Comparison of ENCODE assay signal across 20 mouse cellular contexts in genomic region chr17:87169076-87169475, GRCm38 (mm10).
DNase-seq lines count a peak whose midpoint lies in the region; ATAC-seq and TF ChIP-seq lines count a peak whose summit lies in the region.
"Had no signal": no experiment of that assay in that cellular context is flagged by ENCODE, and none has a peak within 500 bp of the region (broad histone marks: within the 10 kb centered on the region; RNA-seq: fewer than 3 reads in every experiment).

No protein-coding gene starts in this region.

- H3K27ac ChIP-seq in forebrain, postnatal 0 days (ENCODE audit: low read depth, low read length) = no peak overlapping the region
- H3K27ac ChIP-seq in forebrain, embryonic 11.5 days (ENCODE audit: low read depth, low read length) = no peak overlapping the region
- H3K27ac ChIP-seq in kidney, embryonic 16.5 days (ENCODE audit: low read length) = no peak overlapping the region
- H3K27ac ChIP-seq in liver, embryonic 12.5 days = no peak overlapping the region
- H3K27ac ChIP-seq: hindbrain, embryonic 14.5 days; limb, embryonic 10.5 days had no signal

- H3K4me3 ChIP-seq in forebrain, postnatal 0 days (ENCODE audit: low read depth, low read length) = no peak overlapping the region
- no peak overlapping the region for H3K4me3 ChIP-seq in forebrain, embryonic 11.5 days (ENCODE audit: low read depth, low read length)
- no peak overlapping the region for H3K4me3 ChIP-seq in kidney, embryonic 16.5 days (ENCODE audit: low read length)
- H3K4me3 ChIP-seq in liver, embryonic 12.5 days = no peak overlapping the region
- H3K4me3 ChIP-seq: limb, embryonic 10.5 days had no signal

- WGBS in forebrain, postnatal 0 days = 26% methylated on average over 3 of the region's 3 CpGs
- 32% methylated on average over 3 of the region's 3 CpGs for WGBS in forebrain, embryonic 11.5 days
- WGBS in kidney, embryonic 16.5 days = 67% methylated on average over 3 of the region's 3 CpGs
- WGBS in liver, embryonic 12.5 days (ENCODE audit: insufficient replicate concordance) = 64% methylated on average over 3 of the region's 3 CpGs

- H3K36me3 ChIP-seq in forebrain, postnatal 0 days (ENCODE audit: insufficient read depth) = no peaks in the 10 kb centered on the region
- H3K36me3 ChIP-seq in forebrain, embryonic 11.5 days (ENCODE audit: control insufficient read depth, insufficient read depth, low read length) = no peaks in the 10 kb centered on the region
- no peaks in the 10 kb centered on the region for H3K36me3 ChIP-seq in kidney, embryonic 16.5 days (ENCODE audit: insufficient read depth, low read length)
- no peaks in the 10 kb centered on the region for H3K36me3 ChIP-seq in liver, embryonic 12.5 days
- H3K36me3 ChIP-seq: G1E; limb, embryonic 10.5 days had no signal

- no peaks in the 10 kb centered on the region for H3K27me3 ChIP-seq in forebrain, postnatal 0 days (ENCODE audit: insufficient read depth, low read length)
- H3K27me3 ChIP-seq in forebrain, embryonic 11.5 days (ENCODE audit: control insufficient read depth, insufficient read depth, low read length) = no peaks in the 10 kb centered on the region
- no peaks in the 10 kb centered on the region for H3K27me3 ChIP-seq in kidney, embryonic 16.5 days (ENCODE audit: insufficient read depth, low read length)
- H3K27me3 ChIP-seq in liver, embryonic 12.5 days (replicated peaks) = no peaks in the 10 kb centered on the region

- DNase-seq in forebrain, postnatal 0 days = peak; percentile 20
- no peak for DNase-seq in forebrain, embryonic 11.5 days (ENCODE audit: low spot score)
- peak; percentile 31 to 55 for DNase-seq in right cerebral cortex, adult 2 months (ENCODE audit: low spot score in 2 of 2)
- no peak for DNase-seq in right cerebral cortex, postnatal 25 days
- peak; percentile 16 to 36 for DNase-seq in layer of hippocampus, postnatal 14 days (ENCODE audit: low spot score in 2 of 2)
- peak; percentile 87 for DNase-seq in telencephalon, adult 2 months (ENCODE audit: low read depth, low spot score)
- DNase-seq: adrenal gland, postnatal 14 days; cerebellum, adult 8-10 months; gastrocnemius, postnatal 10 days; heart, adult 18-20 months; heart, postnatal 36 days; kidney, adult 9 months; kidney, postnatal 36 days; lung, adult 2 months; lung, postnatal 4 days had no signal

- H3K4me2 ChIP-seq in forebrain, postnatal 0 days (ENCODE audit: low read depth) = no peak overlapping the region
- no peak overlapping the region for H3K4me2 ChIP-seq in forebrain, embryonic 11.5 days (ENCODE audit: low read depth, low read length, severe bottlenecking)
- no peak overlapping the region for H3K4me2 ChIP-seq in kidney, embryonic 16.5 days (replicated peaks; ENCODE audit: low read depth, low read length)
- H3K4me2 ChIP-seq in liver, embryonic 12.5 days = no peak overlapping the region
- H3K4me2 ChIP-seq: hindbrain, embryonic 14.5 days had no signal

- no peaks in the 10 kb centered on the region for H3K4me1 ChIP-seq in forebrain, postnatal 0 days (ENCODE audit: insufficient read depth)
- no peaks in the 10 kb centered on the region for H3K4me1 ChIP-seq in forebrain, embryonic 11.5 days (replicated peaks; ENCODE audit: control insufficient read depth, insufficient read depth, low read length)
- peaks cover 4% of the 10 kb centered on the region; the same call in 1 of the 2 replicates for H3K4me1 ChIP-seq in kidney, embryonic 16.5 days (ENCODE audit: insufficient read depth, low read length)
- no peaks in the 10 kb centered on the region for H3K4me1 ChIP-seq in liver, embryonic 12.5 days

- ATAC-seq in forebrain, postnatal 0 days = peak; percentile 45
- no peak for ATAC-seq in forebrain, embryonic 11.5 days (replicated peaks; ENCODE audit: low FRiP score)
- ATAC-seq in kidney, embryonic 16.5 days (ENCODE audit: low FRiP score, low TSS enrichment) = no peak
- no peak for ATAC-seq in liver, embryonic 12.5 days

- TF ChIP-seq CTCF in forebrain, postnatal 0 days (IDR thresholded peaks at IDR 0.05; ENCODE audit: low read depth) = no peak

- H3K9me3 ChIP-seq in forebrain, postnatal 0 days (ENCODE audit: low read length) = 0 out of 2 replicates have a peak, but pooled peaks cover 4% of the 10 kb centered on the region
- no peaks in the 10 kb centered on the region; the same call in 1 of the 2 replicates for H3K9me3 ChIP-seq in forebrain, embryonic 11.5 days (ENCODE audit: control insufficient read depth, low read length)
- peaks cover 4% of the 10 kb centered on the region; the same call in 1 of the 2 replicates for H3K9me3 ChIP-seq in kidney, embryonic 16.5 days (ENCODE audit: low read length)
- H3K9me3 ChIP-seq in liver, embryonic 12.5 days (replicated peaks) = no peaks in the 10 kb centered on the region
- H3K9me3 ChIP-seq: limb, embryonic 10.5 days had no signal

- no peak overlapping the region for H3K9ac ChIP-seq in forebrain, postnatal 0 days
- H3K9ac ChIP-seq in forebrain, embryonic 11.5 days (ENCODE audit: low read length) = no peak overlapping the region
- no peak overlapping the region for H3K9ac ChIP-seq in kidney, embryonic 16.5 days (replicated peaks; ENCODE audit: low read length)
- H3K9ac ChIP-seq in liver, embryonic 12.5 days = no peak overlapping the region
- H3K9ac ChIP-seq: hindbrain, embryonic 14.5 days had no signal

Comparison
In these comparisons a context has a peak if more than half of its experiments do, and no peak if none do; other contexts are left out.
1. DNase-seq: peak in forebrain, postnatal 0 days (single experiment), right cerebral cortex, adult 2 months (2 of 2), layer of hippocampus, postnatal 14 days (2 of 2) and telencephalon, adult 2 months (single experiment); none in forebrain, embryonic 11.5 days (single experiment) and right cerebral cortex, postnatal 25 days (single experiment).